ENCODE assay signal across 18 mouse cellular contexts in the genomic region with DNA sequence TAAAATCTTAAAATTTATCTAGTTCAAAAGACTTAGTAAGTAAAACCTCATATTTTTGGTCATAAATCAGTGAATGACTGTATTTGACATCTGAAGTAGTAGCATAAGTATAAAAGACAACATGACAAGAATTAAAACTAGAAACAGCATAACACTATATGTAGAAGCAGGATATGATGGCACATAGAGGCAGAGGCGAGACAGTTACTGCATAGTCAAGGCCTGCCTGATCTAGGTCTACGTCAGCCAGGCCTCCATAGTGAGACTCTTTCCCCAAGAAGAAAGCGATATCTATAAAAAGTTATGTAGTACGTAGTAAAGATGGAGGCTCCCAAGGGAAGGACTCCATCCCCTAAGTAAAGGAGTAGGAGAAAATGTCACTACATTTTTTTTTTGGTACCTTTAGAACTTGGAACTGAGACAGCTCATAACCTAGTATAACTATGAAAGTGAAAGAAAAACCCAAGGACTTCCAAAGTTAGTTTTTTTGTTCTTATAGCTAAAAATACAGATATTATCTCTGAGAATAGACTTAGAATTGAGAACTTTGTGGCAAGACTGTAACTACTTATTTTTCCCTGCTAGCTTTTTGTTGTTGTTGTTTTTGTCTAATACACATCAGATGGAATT.
"Had no signal": no experiment of that assay in that cellular context is flagged by ENCODE, and none has a peak within 500 bp of the region (broad histone marks: within the 10 kb centered on the region; RNA-seq: fewer than 3 reads in every experiment).

No protein-coding gene starts in this region.

- H3K4me2 ChIP-seq: lung, embryonic 15.5 days; midbrain, embryonic 11.5 days; midbrain, embryonic 13.5 days; midbrain, embryonic 15.5 days; neural tube, embryonic 13.5 days; stomach, embryonic 15.5 days had no signal

- H3K27ac ChIP-seq: lung, embryonic 15.5 days; macrophage; midbrain, embryonic 13.5 days; midbrain, embryonic 15.5 days; neural tube, embryonic 13.5 days; stomach, embryonic 15.5 days; stomach, postnatal 0 days had no signal

- H3K4me1 ChIP-seq: lung, embryonic 15.5 days; megakaryocyte, embryonic 14.5 days; midbrain, embryonic 13.5 days; midbrain, embryonic 15.5 days; neural tube, embryonic 13.5 days; stomach, embryonic 15.5 days had no signal

- H3K4me3 ChIP-seq: lung, embryonic 15.5 days; megakaryocyte, embryonic 14.5 days; midbrain, embryonic 13.5 days; midbrain, embryonic 15.5 days; neural tube, embryonic 13.5 days; stomach, embryonic 15.5 days had no signal

- H3K9ac ChIP-seq: liver, postnatal 0 days; lung, embryonic 15.5 days; midbrain, embryonic 13.5 days; midbrain, embryonic 15.5 days; neural tube, embryonic 13.5 days; stomach, embryonic 15.5 days had no signal

- H3K36me3 ChIP-seq: midbrain, embryonic 15.5 days; neural tube, embryonic 13.5 days had no signal

- H3K9me3 ChIP-seq: lung, embryonic 15.5 days; megakaryocyte, embryonic 14.5 days; midbrain, embryonic 13.5 days; midbrain, embryonic 15.5 days; neural tube, embryonic 13.5 days; stomach, embryonic 15.5 days had no signal

- DNase-seq: liver, postnatal 0 days; lung, adult 2 months; lung, postnatal 14 days; lung, postnatal 36 days; right cerebral cortex, postnatal 14 days; thymus, adult 2 months; thymus, postnatal 25 days; thymus, postnatal 4 days had no signal

- ATAC-seq: liver, postnatal 0 days; lung, postnatal 0 days; midbrain, embryonic 13.5 days; midbrain, embryonic 15.5 days had no signal

- H3K27me3 ChIP-seq: lung, embryonic 15.5 days; megakaryocyte, embryonic 14.5 days; midbrain, embryonic 13.5 days; midbrain, embryonic 15.5 days; neural tube, embryonic 13.5 days; stomach, embryonic 15.5 days had no signal
